Mouse (Mus musculus) cerebellum, adult 9-11 months (tissue): ENCODE data around the gene Sgcd.
A peak's percentile ranks its signal among the peaks of the same experiment; 100 is the strongest.

Experiments used
- DNase-seq: peaks from one replicate; pipeline ENCODE4 v3.0.0; 2022

Sgcd gene

GRCm38 (mm10) chr11:47120874-47121273, 867.9 kb downstream of the Sgcd start:
- no peak for DNase-seq

- DNase-seq: no peak
These were observed 870.9 kb downstream of the Sgcd start for GRCm38 (mm10) chr11:47117896-47118295.

GRCm38 (mm10) chr11:47114366-47114765, 874.4 kb downstream of the Sgcd start:
- DNase-seq: peak; percentile 14

GRCm38 (mm10) chr11:47113081-47113480, 875.7 kb downstream of the Sgcd start:
- no peak for DNase-seq

- DNase-seq: no peak
These were observed 878.5 kb downstream of the Sgcd start for GRCm38 (mm10) chr11:47110314-47110713.

GRCm38 (mm10) chr11:47107661-47108060, 881.1 kb downstream of the Sgcd start:
- DNase-seq: no peak

GRCm38 (mm10) chr11:47093296-47093912, 895.4 kb downstream of the Sgcd start:
- no peak for DNase-seq

- DNase-seq: no peak
These were observed 906.3 kb downstream of the Sgcd start for GRCm38 (mm10) chr11:47082517-47082916.

GRCm38 (mm10) chr11:47073538-47073937, 915.2 kb downstream of the Sgcd start:
- no peak for DNase-seq

GRCm38 (mm10) chr11:47071161-47071560, 917.6 kb downstream of the Sgcd start:
- DNase-seq: no peak

- DNase-seq: no peak
These were observed 918.9 kb downstream of the Sgcd start for GRCm38 (mm10) chr11:47069769-47070384.

- DNase-seq: no peak
These were observed 925.1 kb downstream of the Sgcd start for GRCm38 (mm10) chr11:47063690-47064089.

- DNase-seq: no peak
These were observed 938.4 kb downstream of the Sgcd start for GRCm38 (mm10) chr11:47050390-47050789.

GRCm38 (mm10) chr11:47049756-47050155, 939.0 kb downstream of the Sgcd start:
- DNase-seq: no peak

- DNase-seq: no peak
These were observed 956.5 kb downstream of the Sgcd start for GRCm38 (mm10) chr11:47032318-47032717.

GRCm38 (mm10) chr11:47020874-47021273, 967.9 kb downstream of the Sgcd start:
- DNase-seq: no peak

- peak; percentile 1 for DNase-seq
These were observed 970.6 kb downstream of the Sgcd start for GRCm38 (mm10) chr11:47018139-47018538.

- DNase-seq: no peak
These were observed 973.1 kb downstream of the Sgcd start for GRCm38 (mm10) chr11:47015683-47016082.

- DNase-seq: no peak
These were observed 974.5 kb downstream of the Sgcd start for GRCm38 (mm10) chr11:47014278-47014677.

GRCm38 (mm10) chr11:47010166-47010565, 978.6 kb downstream of the Sgcd start:
- DNase-seq: no peak

GRCm38 (mm10) chr11:47005301-47005875, 983.4 kb downstream of the Sgcd start:
- no peak for DNase-seq

- DNase-seq: no peak
These were observed 1049.5 kb downstream of the Sgcd start for GRCm38 (mm10) chr11:46939311-46939710.

GRCm38 (mm10) chr11:46924946-46925345, 1063.8 kb downstream of the Sgcd start:
- DNase-seq: no peak

GRCm38 (mm10) chr11:46920244-46920643, 1068.5 kb downstream of the Sgcd start:
- DNase-seq: no peak
